Mouse (Mus musculus) neural tube, embryonic 11.5 days (tissue): ENCODE measurements around the gene Amer3. TPM values are rescaled to one million over a fixed set of nuclear protein-coding genes. Genes with fewer than 3 reads are reported as not detected.
A peak's percentile ranks its signal among the peaks of the same experiment; 100 is the strongest.
"Not testable (repeated sequence)": the region's sequence is repeated elsewhere in the genome, so short reads cannot be mapped to it uniquely, and the experiment has no call there.

Source experiments
- ATAC-seq: fragments of 200-750 bp; cut with Nextera tagmentation; 2 replicates; pipeline ENCODE4 v1.8.0; 2017; ENCODE audit warnings: moderate number of reproducible peaks, mild to moderate bottlenecking, moderate TSS enrichment, moderate library complexity; ENCODE audit not compliant: insufficient read depth, low FRiP score, low TSS enrichment
- DNase-seq: peaks from one replicate; pipeline ENCODE4 v3.0.0-alpha.2; 2015; ENCODE audit warnings: low spot score
- H3K27ac ChIP-seq: fragments of 300-500 bp; sonication (generic); 2 replicates; pipeline ENCODE4 v1.5.1; 2014; ENCODE audit warnings: low read depth, mild to moderate bottlenecking, low read length
- H3K27me3 ChIP-seq: fragments of 300-500 bp; sonication (generic); 2 replicates; pipeline ENCODE4 v1.6.1; 2014; ENCODE audit warnings: mild to moderate bottlenecking, low read length, mixed read lengths; ENCODE audit not compliant: control insufficient read depth, insufficient read depth
- H3K36me3 ChIP-seq: fragments of 300-500 bp; sonication (generic); 2 replicates; pipeline ENCODE4 v1.6.1; 2014; ENCODE audit warnings: mild to moderate bottlenecking, low read length, moderate library complexity, mixed read lengths; ENCODE audit not compliant: control insufficient read depth, insufficient read depth
- H3K4me1 ChIP-seq: fragments of 300-500 bp; sonication (generic); 2 replicates; pipeline ENCODE4 v1.6.1; 2014; ENCODE audit warnings: low read length, mixed read lengths; ENCODE audit not compliant: control insufficient read depth, insufficient read depth
- H3K4me2 ChIP-seq: fragments of 300-500 bp; sonication (generic); 2 replicates; pipeline ENCODE4 v1.6.1; 2014; ENCODE audit warnings: low read depth, mild to moderate bottlenecking, moderate library complexity
- H3K4me3 ChIP-seq: fragments of 300-500 bp; sonication (generic); 2 replicates; pipeline ENCODE4 v1.5.1; 2014; ENCODE audit warnings: low read depth, low read length
- H3K9ac ChIP-seq: fragments of 300-500 bp; sonication (generic); 2 replicates; pipeline ENCODE4 v1.6.1; 2014; ENCODE audit warnings: mild to moderate bottlenecking, low read length
- H3K9me3 ChIP-seq: fragments of 300-500 bp; sonication (generic); 2 replicates; pipeline ENCODE4 v1.6.1; 2016; ENCODE audit warnings: low read length; ENCODE audit not compliant: control insufficient read depth
- WGBS: fragments of 180-500 bp; shearing (Covaris S2); extraction: QIAGEN DNeasy Blood & Tissue Kit; methylation state at CpG from one replicate; pipeline ENCODE4 v1.1.7; 2014; 5-methylcytosine and 5-hydroxymethylcytosine counted together
- polyA plus RNA-seq: library from polyadenylated mRNA; unstranded; fragments of >200 nt; fragmentation: Nextera tagmentation; extraction: Ambion mirVana; gene quantifications from 2 replicates; pipeline ENCODE4 v1.2.1, GENCODE M21; 2014

Amer3 gene
- 5.0 and 5.6 TPM in 2 replicates for polyA plus RNA-seq

DNA sequence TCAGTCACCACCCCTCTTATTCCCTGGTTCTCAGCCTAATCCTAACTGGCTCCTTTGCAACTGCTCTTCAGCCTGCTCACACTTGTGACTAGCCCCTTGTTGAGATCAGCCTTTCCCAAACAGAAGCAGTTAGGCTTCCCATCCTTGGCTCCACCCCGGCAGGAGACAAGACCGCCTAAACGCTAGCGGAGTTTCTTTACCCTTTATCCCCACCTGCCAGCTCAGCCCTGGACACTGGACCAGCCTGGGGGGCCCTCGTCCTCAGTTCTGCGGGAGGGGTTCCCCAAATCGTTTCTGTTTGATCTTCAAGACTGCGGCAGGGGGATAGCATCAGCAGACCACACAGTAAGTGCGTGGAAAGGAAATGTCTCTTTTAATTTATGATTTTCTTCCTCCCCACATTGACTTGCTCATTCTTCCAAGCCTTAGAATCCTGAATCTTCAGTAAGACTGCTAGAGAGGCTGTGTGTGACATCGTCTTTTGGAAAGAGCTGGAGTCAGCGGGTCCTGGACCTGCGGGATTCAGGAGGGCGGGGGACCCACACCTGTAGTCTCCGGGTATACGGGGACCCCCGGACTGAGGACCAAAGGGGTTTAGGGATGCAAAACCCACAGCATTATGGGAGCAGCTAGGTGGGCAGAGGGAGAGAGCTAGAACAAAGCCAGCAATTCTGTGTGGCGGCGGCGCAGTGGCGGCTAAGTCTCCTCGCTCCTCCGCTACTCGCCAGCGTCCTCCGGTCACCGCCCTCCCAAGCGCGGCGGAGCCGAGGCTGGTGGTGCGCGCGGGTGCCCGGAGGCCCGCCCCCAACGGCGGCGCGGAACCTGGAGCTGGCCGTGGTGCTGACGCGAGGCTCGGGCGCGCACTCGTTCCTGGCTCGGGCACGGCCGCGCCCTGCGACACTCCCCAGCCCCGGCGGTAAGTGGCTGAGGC, at the start of gene Amer3:
Gene Amer3 (plus strand): TSS at position 807 of the 931 bp plus-strand sequence.
- Histone ChIP-seq H3K27me3 (no peaks in the 10 kb centered on the region), H3K4me2 (peak within 1 kb of the TSS; percentile 56), H3K4me1 (no peaks in the 10 kb centered on the region), H3K36me3 (no peaks in the 10 kb centered on the region), H3K4me3 (peak within 1 kb of the TSS; percentile 37), H3K27ac (peak within 1 kb of the TSS; percentile 44; the same call in 1 of the 2 replicates), H3K9me3 (no peaks in the 10 kb centered on the region), H3K9ac (peak within 1 kb of the TSS; percentile 58)
- ATAC-seq (peak; percentile 89), DNase-seq (peak; percentile 89)
- under 1% methylated on average over 38 of the region's 53 CpGs for WGBS

DNA sequence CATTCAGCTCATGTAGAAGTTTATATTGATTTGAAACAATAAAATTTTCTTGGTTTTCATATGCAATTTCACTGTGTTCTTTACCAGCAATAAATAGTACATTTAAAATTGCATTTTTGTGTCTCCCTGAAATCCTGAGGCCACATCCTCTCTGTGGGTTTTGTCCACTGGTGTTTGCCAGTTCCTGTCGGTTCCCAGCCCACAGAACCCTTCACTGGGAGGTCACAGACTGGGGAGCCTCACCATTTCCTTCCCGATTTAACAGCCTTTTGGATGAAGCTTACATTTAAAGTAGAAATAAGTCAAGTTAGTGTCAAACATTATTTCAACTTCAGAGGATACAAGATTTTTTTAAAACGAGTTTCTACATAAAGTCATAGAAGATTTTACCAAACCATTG, 44.9 kb upstream of the Amer3 start:
- not testable (repeated sequence) for H3K4me3 ChIP-seq, H3K36me3 ChIP-seq, H3K27ac ChIP-seq, ATAC-seq, H3K9ac ChIP-seq, H3K4me2 ChIP-seq, H3K4me1 ChIP-seq, DNase-seq, H3K9me3 ChIP-seq
- peaks cover 24% of the 10 kb centered on the region for H3K27me3 ChIP-seq
- WGBS, result 56% methylated on average over 3 of the region's 3 CpGs

DNA sequence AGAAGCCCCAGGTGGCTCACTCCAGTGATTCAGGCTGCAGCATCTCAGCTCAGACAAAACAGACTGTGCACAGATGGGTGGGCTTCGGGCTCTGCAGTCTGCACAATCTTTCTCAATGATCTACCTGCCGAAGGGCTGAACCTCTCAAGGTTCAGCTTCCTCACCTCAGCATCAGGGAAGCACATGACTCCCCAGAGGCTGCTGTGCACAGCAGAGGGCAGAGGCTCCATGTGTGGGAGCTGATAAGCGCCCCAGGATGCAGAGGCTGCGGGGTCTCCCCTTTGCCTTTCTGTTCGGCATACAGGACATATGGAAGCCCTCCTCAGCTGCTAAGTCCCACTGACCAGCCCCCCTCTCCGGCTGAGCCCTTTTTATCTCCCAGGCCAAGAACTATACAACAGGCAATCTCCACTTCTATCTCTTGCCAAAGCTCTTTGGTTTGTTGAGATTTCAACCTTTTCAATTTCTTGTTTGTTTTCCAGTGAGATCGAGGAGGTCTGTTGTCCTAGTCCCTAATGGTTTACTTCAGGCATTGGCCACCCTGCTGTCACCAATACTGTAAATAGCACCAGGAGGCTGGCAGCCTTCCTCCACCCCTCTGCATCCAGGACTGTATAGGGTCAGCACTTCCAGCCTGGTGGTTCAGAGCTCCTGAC, 44.3 kb upstream of the Amer3 start, which contains the start of gene Cfc1:
Gene Cfc1 (plus strand): TSS at position 606 of the 656 bp plus-strand sequence.
- not testable (repeated sequence) for H3K9ac ChIP-seq, H3K4me1 ChIP-seq, DNase-seq, H3K36me3 ChIP-seq, H3K4me2 ChIP-seq, ATAC-seq, H3K4me3 ChIP-seq, H3K27ac ChIP-seq, H3K9me3 ChIP-seq
- 29% methylated on average over 7 of the region's 7 CpGs for WGBS
- peaks cover 24% of the 10 kb centered on the region for H3K27me3 ChIP-seq

DNA sequence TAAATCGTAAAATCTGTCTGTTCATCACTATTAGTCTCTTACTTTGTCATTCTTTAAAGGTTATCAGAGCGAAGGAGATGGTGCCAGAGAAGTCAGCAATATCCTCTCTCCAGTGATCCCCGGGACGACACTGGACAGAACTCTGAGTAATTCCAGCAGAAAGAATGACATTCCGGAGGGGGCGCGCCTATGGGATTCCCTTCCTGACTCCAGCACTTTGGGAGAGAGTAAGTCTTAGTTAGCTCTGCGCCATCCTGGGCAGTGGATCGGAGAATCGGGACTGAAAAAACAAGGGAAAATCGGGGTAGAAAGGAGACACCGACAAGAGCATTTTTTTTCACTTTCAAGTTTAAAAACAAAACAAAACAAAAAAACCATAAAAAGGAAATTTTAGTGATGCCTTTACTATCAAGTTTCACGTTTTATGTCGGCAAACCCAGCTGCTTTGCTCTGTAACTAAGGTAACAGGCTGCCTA, 43.1 kb upstream of the Amer3 start:
- H3K4me3 ChIP-seq, result no peak overlapping the region
- DNase-seq (no peak), ATAC-seq (no peak)
- H3K9me3 ChIP-seq, result no peaks in the 10 kb centered on the region
- H3K9ac ChIP-seq, result no peak overlapping the region
- WGBS, result under 1% methylated on average over 14 of the region's 14 CpGs
- no peaks in the 10 kb centered on the region for H3K36me3 ChIP-seq
- no peak overlapping the region for H3K27ac ChIP-seq
- peaks cover 24% of the 10 kb centered on the region for H3K27me3 ChIP-seq
- peak overlapping the region; percentile 19; the same call in 1 of the 2 replicates for H3K4me2 ChIP-seq
- H3K4me1 ChIP-seq, result peaks cover 3% of the 10 kb centered on the region; the same call in 1 of the 2 replicates

DNA sequence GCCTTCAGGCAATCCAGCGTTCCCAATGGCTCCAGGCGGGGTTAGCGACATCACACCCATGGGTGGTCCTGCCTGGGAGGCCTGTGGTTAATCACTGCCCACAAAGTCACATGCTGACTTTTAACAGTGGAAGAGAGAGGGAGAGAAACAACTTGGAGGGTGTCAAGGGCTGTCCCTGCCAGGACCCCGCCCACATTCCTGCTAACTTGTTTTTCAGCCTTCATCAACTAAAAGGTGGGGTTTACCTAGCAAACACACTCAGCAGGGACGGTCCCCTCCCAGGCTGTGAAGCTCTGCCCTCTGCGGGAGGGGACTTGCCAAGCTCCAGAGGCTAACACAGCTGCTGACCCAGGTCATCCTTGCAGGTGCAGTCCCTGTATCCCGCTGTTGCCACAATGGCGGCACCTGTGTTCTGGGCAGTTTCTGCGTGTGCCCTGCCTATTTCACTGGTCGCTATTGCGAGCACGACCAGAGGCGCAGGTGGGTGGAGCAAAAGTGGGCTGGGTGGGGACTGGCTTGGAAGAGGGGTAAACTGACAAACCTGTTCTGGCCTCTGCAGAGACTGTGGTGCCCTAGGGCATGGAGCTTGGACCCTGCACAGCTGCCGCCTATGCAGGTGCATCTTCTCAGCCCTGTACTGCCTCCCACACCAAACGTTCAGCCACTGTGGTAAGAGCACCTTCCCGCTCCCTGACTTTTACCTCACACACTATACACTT, 42.5 kb upstream of the Amer3 start:
- H3K27me3 ChIP-seq, result peaks cover 24% of the 10 kb centered on the region
- H3K36me3 ChIP-seq, result no peaks in the 10 kb centered on the region
- 6% methylated on average over 16 of the region's 16 CpGs for WGBS
- no peak overlapping the region for H3K27ac ChIP-seq
- H3K4me3 ChIP-seq, result no peak overlapping the region
- ATAC-seq, result no peak
- peak overlapping the region; percentile 19 for H3K4me2 ChIP-seq
- no peak overlapping the region for H3K9ac ChIP-seq
- no peaks in the 10 kb centered on the region for H3K9me3 ChIP-seq
- DNase-seq, result peak; percentile 36
- peaks cover 3% of the 10 kb centered on the region; the same call in 1 of the 2 replicates for H3K4me1 ChIP-seq

DNA sequence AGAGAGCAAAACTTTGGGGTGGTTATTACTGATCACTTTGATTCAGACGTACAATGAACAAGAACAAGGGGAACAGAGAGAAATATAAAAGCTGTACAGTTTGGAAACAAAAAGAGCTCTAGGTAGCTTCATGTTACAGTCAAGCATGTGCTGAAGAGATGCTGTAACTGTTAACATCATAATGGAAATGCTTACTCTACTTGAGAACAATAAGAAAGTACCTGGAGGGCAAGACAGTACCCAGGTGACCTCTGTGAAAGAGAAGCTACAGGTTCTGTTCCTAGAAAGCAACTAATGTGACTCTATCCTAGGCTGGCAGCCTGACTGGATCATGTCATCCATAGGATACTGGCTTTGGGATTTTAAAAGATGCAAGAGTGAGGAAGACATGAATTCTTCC, 32.4 kb upstream of the Amer3 start:
- Histone ChIP-seq H3K9ac (no peak overlapping the region), H3K9me3 (no peaks in the 10 kb centered on the region), H3K27me3 (no peaks in the 10 kb centered on the region), H3K4me2 (no peak overlapping the region), H3K36me3 (no peaks in the 10 kb centered on the region), H3K27ac (no peak overlapping the region), H3K4me1 (no peaks in the 10 kb centered on the region), H3K4me3 (no peak overlapping the region)
- WGBS, result 79% methylated on average over 1 of the region's 1 CpGs
- DNase-seq, result no peak
- no peak for ATAC-seq

DNA sequence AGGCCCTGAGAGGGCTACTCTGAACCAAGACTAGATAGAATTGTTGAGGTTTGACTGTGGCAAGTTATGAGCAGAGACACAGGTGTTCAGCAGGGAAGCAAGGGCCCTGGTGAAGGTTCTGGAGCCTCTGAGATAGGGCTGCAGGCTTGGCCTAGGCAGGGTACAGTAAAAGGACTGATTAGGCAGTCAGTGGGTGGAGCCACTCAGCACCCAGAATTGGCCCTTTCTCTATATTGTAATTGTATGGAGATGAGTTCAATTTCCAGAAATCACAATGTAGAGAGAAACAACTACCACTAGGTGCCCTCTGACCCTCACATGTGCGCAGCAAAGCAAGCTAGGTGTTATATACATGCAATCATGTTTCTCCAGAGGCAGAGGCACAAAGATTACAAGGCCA, 25.8 kb upstream of the Amer3 start:
- H3K27ac ChIP-seq, result no peak overlapping the region
- H3K9ac ChIP-seq, result no peak overlapping the region
- H3K4me3 ChIP-seq, result no peak overlapping the region
- H3K4me2 ChIP-seq, result no peak overlapping the region
- no peaks in the 10 kb centered on the region for H3K9me3 ChIP-seq
- no peak for DNase-seq
- no peaks in the 10 kb centered on the region for H3K4me1 ChIP-seq
- H3K36me3 ChIP-seq, result no peaks in the 10 kb centered on the region
- 88% methylated on average over 1 of the region's 1 CpGs for WGBS
- no peaks in the 10 kb centered on the region for H3K27me3 ChIP-seq
- ATAC-seq, result no peak

DNA sequence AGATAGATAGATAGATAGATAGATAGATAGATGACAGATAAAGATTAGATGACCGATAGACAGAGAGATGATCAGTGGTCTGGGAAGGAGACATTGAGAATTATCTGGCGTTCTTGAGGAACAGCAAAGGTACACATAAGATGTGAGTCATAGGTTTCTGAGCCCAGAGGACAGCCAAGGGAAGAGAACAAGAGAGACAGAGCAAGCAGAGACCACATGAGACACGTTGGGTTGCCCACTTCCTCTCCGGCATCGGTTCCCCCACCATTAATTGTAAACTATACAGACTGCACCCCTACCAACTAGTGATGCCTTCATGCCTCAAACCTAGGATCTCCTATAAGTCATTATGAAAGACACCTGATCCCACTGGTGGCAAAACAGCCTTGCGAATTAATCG, 25.2 kb upstream of the Amer3 start:
- Histone ChIP-seq H3K9me3 (no peaks in the 10 kb centered on the region), H3K27ac (no peak overlapping the region), H3K4me2 (no peak overlapping the region), H3K27me3 (no peaks in the 10 kb centered on the region), H3K4me3 (no peak overlapping the region), H3K4me1 (no peaks in the 10 kb centered on the region), H3K9ac (no peak overlapping the region), H3K36me3 (no peaks in the 10 kb centered on the region)
- DNase-seq (no peak), ATAC-seq (no peak)
- 89% methylated on average over 7 of the region's 7 CpGs for WGBS
